Mouse (Mus musculus): Measurements from ENCODE around the gene Tm4sf1.

Gene Tm4sf1

GRCm38 (mm10) chr3:57287854-57288720, 13.7 kb downstream of the Tm4sf1 start:
- in situ Hi-C loops (cut with MboI), result no loop called here

GRCm38 (mm10) chr3:57287438-57287837, 14.3 kb downstream of the Tm4sf1 start:
- in situ Hi-C loops (cut with MboI), result no loop called here

GRCm38 (mm10) chr3:57278225-57278624, 23.6 kb downstream of the Tm4sf1 start:
- in situ Hi-C loops (cut with MboI), result no loop called here

- in situ Hi-C loops (cut with MboI), result no loop called here
Measured at GRCm38 (mm10) chr3:57277453-57277852, 24.3 kb downstream of the Tm4sf1 start.

- in situ Hi-C loops (cut with MboI), result no loop called here
Measured at GRCm38 (mm10) chr3:57276821-57277220, 25.0 kb downstream of the Tm4sf1 start.

- in situ Hi-C loops (cut with MboI), result no loop called here
Measured at GRCm38 (mm10) chr3:57268994-57269393, 32.8 kb downstream of the Tm4sf1 start.

GRCm38 (mm10) chr3:57267559-57268173, 34.1 kb downstream of the Tm4sf1 start:
- in situ Hi-C loops (cut with MboI), result no loop called here

- in situ Hi-C loops (cut with MboI), result no loop called here
Measured at GRCm38 (mm10) chr3:57253041-57253440, 48.7 kb downstream of the Tm4sf1 start.

- in situ Hi-C loops (cut with MboI), result no loop called here
Measured at GRCm38 (mm10) chr3:57252551-57252950, 49.2 kb downstream of the Tm4sf1 start.

- in situ Hi-C loops (cut with MboI), result no loop called here
Measured at GRCm38 (mm10) chr3:57245242-57245641, 56.5 kb downstream of the Tm4sf1 start.

Data from mature B cell (primary cell).